Mouse (Mus musculus) liver, adult 2 months (tissue): ENCODE results near the gene Arsj. TPM values are rescaled to one million over a fixed set of nuclear protein-coding genes. Genes with fewer than 3 reads are reported as not detected.

Experiments
- DNase-seq: peaks from one replicate; pipeline ENCODE4 v3.0.0-alpha.2; 2011; ENCODE audit warnings: low read depth, low spot score; ENCODE audit errors: extremely low read depth
- H3K27ac ChIP-seq: fragments of 200-500 bp; replicated peaks from 2 replicates; pipeline ENCODE4 v1.5.1; 2012; ENCODE audit warnings: low read depth, mild to moderate bottlenecking, control low read depth, inconsistent platforms, low read length; ENCODE audit not compliant: insufficient read depth
- H3K27me3 ChIP-seq: fragments of 200-500 bp; 2 replicates; pipeline ENCODE4 v1.6.1; 2012; ENCODE audit warnings: mild to moderate bottlenecking, moderate library complexity, low read length, inconsistent platforms; ENCODE audit not compliant: control insufficient read depth, insufficient read depth
- H3K36me3 ChIP-seq: fragments of 200-500 bp; 2 replicates; pipeline ENCODE4 v1.6.1; 2012; ENCODE audit warnings: low read length, inconsistent platforms; ENCODE audit not compliant: control insufficient read depth, insufficient read depth
- H3K4me1 ChIP-seq: fragments of 200-500 bp; 2 replicates; pipeline ENCODE4 v1.6.1; 2011; ENCODE audit warnings: low read length; ENCODE audit not compliant: control insufficient read depth, insufficient read depth
- H3K4me3 ChIP-seq: fragments of 200-500 bp; 2 replicates; pipeline ENCODE4 v1.5.1; 2011; ENCODE audit warnings: low read depth, mild to moderate bottlenecking, control low read depth, low read length, moderate library complexity; ENCODE audit not compliant: insufficient read depth
- H3K79me2 ChIP-seq: fragments of 200-500 bp; 2 replicates; pipeline ENCODE4 v1.6.1; 2012; ENCODE audit warnings: inconsistent platforms, mild to moderate bottlenecking, low read length, moderate library complexity; ENCODE audit not compliant: control insufficient read depth, insufficient read depth
- H3K9ac ChIP-seq: fragments of 200-500 bp; 2 replicates; pipeline ENCODE4 v1.6.1; 2012; ENCODE audit warnings: low read depth, mild to moderate bottlenecking, control low read depth, inconsistent platforms, low read length
- CTCF ChIP-seq: fragments of 200-500 bp; IDR thresholded peaks from 2 replicates; pipeline ENCODE4 v1.5.1; 2011; ENCODE audit warnings: low read depth, low read length, control low read depth
- POLR2A ChIP-seq: fragments of 200-500 bp; IDR thresholded peaks from 2 replicates; pipeline ENCODE4 v1.6.1; 2011; ENCODE audit warnings: low read length, control low read depth; ENCODE audit not compliant: insufficient read depth; ENCODE audit errors: extremely low read depth
- WGBS: fragments of 180-500 bp; shearing (Covaris S2); methylation state at CpG from one replicate; pipeline ENCODE4 v1.1.7; 2018; 5-methylcytosine and 5-hydroxymethylcytosine counted together
- polyA plus RNA-seq: library from polyadenylated mRNA; depleted of rRNA; stranded (reverse); fragments of >200 nt; gene quantifications from 2 replicates; pipeline ENCODE4 v1.2.3, GENCODE M21; 2012; rRNA removed
- total RNA-seq: library from RNA; depleted of rRNA; stranded (reverse); fragments of >200 nt; gene quantifications from 2 replicates; pipeline ENCODE4 v1.2.3, GENCODE M21; 2014; rRNA removed

Gene Arsj
- total RNA-seq, result not detected in 2 replicates
- polyA plus RNA-seq, result not detected in 2 replicates

- 15% methylated on average over 40 of the region's 41 CpGs for WGBS
- Histone ChIP-seq H3K4me3 (no peak within 1 kb of the TSS), H3K9ac (no peak within 1 kb of the TSS), H3K27me3 (peaks cover 4% of the 10 kb centered on the region; the same call in 1 of the 2 replicates), H3K4me1 (no peaks in the 10 kb centered on the region), H3K27ac (no peak within 1 kb of the TSS), H3K79me2 (no peaks in the 10 kb centered on the region), H3K36me3 (no peaks in the 10 kb centered on the region)
- TF ChIP-seq POLR2A (no peak), CTCF (no peak)
- DNase-seq, result no peak
Observed at GRCm38 (mm10) chr3:126363568-126364505, at the start of gene Arsj. Gene Arsj (plus strand): TSS chr3:126363684.

- TF ChIP-seq POLR2A, result no peak
- no peak for TF ChIP-seq CTCF
- H3K79me2 ChIP-seq, result no peaks in the 10 kb centered on the region
- DNase-seq, result no peak
- no peak overlapping the region for H3K27ac ChIP-seq
- H3K27me3 ChIP-seq, result no peaks in the 10 kb centered on the region
- H3K36me3 ChIP-seq, result no peaks in the 10 kb centered on the region
- H3K4me1 ChIP-seq, result no peaks in the 10 kb centered on the region
- H3K4me3 ChIP-seq, result no peak overlapping the region
- H3K9ac ChIP-seq, result no peak overlapping the region
- 70% methylated on average over 4 of the region's 4 CpGs for WGBS
Observed at GRCm38 (mm10) chr3:126324872-126325498, 38.5 kb upstream of the Arsj start.

- no peaks in the 10 kb centered on the region for H3K79me2 ChIP-seq
- H3K4me3 ChIP-seq, result no peak overlapping the region
- 71% methylated on average over 4 of the region's 4 CpGs for WGBS
- no peaks in the 10 kb centered on the region for H3K4me1 ChIP-seq
- H3K36me3 ChIP-seq, result no peaks in the 10 kb centered on the region
- DNase-seq, result peak; percentile 30
- H3K27me3 ChIP-seq, result no peaks in the 10 kb centered on the region
- H3K9ac ChIP-seq, result no peak overlapping the region
- no peak overlapping the region for H3K27ac ChIP-seq
- TF ChIP-seq CTCF (no peak), POLR2A (no peak)
Observed at GRCm38 (mm10) chr3:126325891-126326627, 37.4 kb upstream of the Arsj start.

GRCm38 (mm10) chr3:126326628-126327325 is 36.7 kb upstream of the Arsj start:
- Histone ChIP-seq H3K9ac (no peak overlapping the region), H3K4me1 (no peaks in the 10 kb centered on the region), H3K27me3 (no peaks in the 10 kb centered on the region), H3K4me3 (no peak overlapping the region), H3K27ac (no peak overlapping the region), H3K36me3 (no peaks in the 10 kb centered on the region), H3K79me2 (no peaks in the 10 kb centered on the region)
- DNase-seq, result no peak
- 78% methylated on average over 2 of the region's 2 CpGs for WGBS
- TF ChIP-seq CTCF (no peak), POLR2A (no peak)

GRCm38 (mm10) chr3:126335329-126335728 is 28.2 kb upstream of the Arsj start:
- no peak overlapping the region for H3K9ac ChIP-seq
- H3K4me1 ChIP-seq, result no peaks in the 10 kb centered on the region
- no peak for DNase-seq
- H3K27ac ChIP-seq, result no peak overlapping the region
- no peak overlapping the region for H3K4me3 ChIP-seq
- no peak for TF ChIP-seq CTCF
- TF ChIP-seq POLR2A, result no peak
- no peaks in the 10 kb centered on the region for H3K27me3 ChIP-seq
- 51% methylated on average over 4 of the region's 4 CpGs for WGBS
- no peaks in the 10 kb centered on the region for H3K79me2 ChIP-seq
- no peaks in the 10 kb centered on the region for H3K36me3 ChIP-seq
